Mouse (Mus musculus): ENCODE data around the gene Pknox2. TPM values are rescaled to one million over a fixed set of nuclear protein-coding genes. Genes with fewer than 3 reads are reported as not detected.

Gene Pknox2
- total RNA-seq, 2 experiments from 2014 or later: 5.2 to 5.8 TPM

DNA sequence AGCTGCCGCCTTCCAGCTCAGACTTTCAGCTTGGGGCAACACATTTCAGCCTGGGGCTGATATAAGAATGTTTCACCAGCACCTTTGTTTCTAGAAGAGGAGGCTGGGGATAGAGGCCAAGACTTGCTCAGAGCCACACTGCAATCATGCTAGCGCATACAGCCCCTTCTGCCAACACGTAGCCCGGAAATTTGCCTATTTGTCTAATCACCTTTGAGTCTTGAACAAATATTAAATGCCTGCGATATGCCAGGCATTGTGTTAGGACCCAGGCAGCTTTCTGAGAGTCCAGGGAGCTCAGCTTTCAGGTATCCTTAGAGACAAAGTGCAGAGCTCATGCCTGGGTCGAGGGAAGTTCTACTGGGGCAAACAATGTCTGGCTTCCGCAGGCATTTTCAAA is 130.0 kb downstream of the Pknox2 start:
- intact Hi-C loops (cut with DNase I): no loop called here
- DNase-seq: no peak

DNA sequence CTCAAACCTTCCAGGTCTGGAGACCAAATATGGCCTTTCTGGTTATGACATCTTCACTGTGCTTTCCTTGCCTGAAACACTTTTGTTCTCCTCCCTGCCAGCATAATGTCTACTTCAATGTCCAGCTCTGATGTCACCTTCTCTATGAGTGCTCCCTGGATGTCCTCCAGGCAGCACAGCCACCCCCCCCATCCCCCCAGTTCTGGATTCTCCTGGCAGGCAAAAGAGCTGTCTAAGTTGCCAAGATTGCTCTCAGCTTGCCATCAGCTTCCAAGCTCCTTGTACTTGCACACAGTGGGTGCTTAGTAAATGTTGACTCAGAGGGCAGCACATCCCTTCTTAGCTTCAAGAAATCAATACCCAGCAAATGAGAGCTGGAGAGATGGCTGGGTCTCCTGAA is 131.0 kb downstream of the Pknox2 start:
- DNase-seq: peak in 1 of 2 experiments; percentile 34
- intact Hi-C loops (cut with DNase I): no loop called here

DNA sequence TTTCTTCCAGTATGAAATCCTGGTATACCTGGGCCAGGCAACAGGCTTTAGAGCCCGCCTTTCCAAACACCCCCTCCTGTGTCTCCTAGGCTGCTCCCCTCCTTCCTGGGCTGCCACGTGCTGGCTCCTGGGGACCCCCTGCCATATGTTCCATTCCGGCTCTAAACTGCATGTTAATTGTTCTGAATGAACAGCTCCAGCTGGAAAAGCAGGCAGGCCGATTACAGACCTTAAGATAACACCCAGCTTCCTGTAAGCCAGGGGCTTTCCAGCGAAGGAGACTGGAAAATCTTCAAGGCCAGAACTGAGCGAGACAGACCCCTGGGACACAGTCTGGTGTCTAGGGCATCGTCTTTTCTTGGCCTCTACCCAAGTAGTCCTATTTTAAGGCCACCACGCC is 133.6 kb downstream of the Pknox2 start:
- intact Hi-C loops (cut with DNase I): no loop called here
- peak; percentile 41 to 44 for DNase-seq

GRCm38 (mm10) chr9:37008090-37008489 is 139.1 kb downstream of the Pknox2 start:
- intact Hi-C loops (cut with DNase I): no loop called here

GRCm38 (mm10) chr9:37004676-37005075 is 142.5 kb downstream of the Pknox2 start:
- no peak for DNase-seq
- intact Hi-C loops (cut with DNase I): no loop called here

More at GRCm38 (mm10) chr9:37008090-37008489, 139.1 kb downstream of the Pknox2 start:
- no peak for DNase-seq

DNA sequence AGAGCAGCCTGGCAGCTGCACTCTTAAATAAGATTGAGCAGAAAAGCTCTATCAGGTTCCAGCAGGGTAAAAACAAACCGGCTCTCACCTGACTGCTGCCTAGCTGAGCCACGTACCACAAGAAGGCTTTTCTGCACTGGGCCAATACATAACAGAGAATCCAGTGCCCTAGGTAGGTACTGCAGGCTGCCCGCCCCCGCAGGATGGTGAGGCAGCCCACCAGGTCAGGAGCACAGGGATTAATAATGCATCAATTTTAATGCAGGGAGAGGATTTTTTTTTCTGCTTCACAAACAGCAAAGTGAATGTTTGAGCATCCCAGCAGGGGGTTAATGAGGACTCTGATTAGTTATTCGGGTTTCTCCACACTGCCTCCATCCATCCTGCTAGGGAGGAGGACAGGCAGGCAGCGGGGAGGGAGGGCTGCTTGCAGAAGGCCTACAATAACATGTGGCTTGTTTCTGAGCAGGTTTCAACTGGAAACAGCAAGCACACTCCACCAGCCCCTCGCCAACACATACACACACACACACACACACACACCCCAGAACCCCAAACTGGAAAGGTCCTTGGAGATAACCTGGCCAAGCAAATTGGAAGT is 145.2 kb downstream of the Pknox2 start:
- no peak for DNase-seq
- intact Hi-C loops (cut with DNase I): no loop called here

- intact Hi-C loops (cut with DNase I): no loop called here
- DNase-seq: no peak
Observed at GRCm38 (mm10) chr9:36999393-36999792, 147.8 kb downstream of the Pknox2 start.

DNA sequence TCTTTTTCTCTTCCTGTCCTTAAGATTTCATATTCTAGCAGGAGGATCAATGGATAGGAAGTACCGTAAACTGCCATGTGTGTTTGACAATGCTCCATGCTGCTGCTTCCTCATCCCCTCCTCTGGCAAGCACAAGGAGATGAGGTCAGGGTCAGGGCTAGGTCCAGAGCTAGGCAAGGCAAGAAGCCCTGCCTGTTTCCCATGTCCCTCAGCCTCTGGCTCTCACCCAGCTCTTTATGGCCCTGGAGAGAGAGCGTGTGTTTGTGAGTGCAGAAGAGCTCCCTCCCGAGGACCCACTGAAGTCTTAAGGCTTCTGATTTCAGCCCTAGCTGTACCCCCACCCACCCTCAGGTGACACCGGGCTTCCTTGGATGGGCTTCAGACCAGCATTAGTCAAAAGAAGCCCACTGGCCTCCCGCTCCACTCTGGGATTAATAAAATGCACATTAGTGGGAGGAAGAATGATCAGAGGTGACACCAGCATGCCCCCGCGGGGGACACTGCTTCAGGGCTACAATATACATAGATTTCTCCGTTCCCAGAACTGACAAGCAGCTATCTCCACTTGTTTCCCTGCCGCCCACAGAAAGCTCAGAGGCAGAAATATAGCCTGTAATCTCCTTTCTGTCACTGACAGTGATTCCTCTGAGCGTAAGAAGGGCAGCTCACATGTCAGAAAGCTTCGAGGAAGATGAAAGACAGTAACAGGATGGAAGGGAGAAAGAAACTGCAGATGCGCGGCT is 156.4 kb downstream of the Pknox2 start:
- no peak for DNase-seq
- intact Hi-C loops (cut with DNase I): no loop called here

- intact Hi-C loops (cut with DNase I): no loop called here
- no peak for DNase-seq
Observed at GRCm38 (mm10) chr9:36989991-36990390, 157.2 kb downstream of the Pknox2 start.

DNA sequence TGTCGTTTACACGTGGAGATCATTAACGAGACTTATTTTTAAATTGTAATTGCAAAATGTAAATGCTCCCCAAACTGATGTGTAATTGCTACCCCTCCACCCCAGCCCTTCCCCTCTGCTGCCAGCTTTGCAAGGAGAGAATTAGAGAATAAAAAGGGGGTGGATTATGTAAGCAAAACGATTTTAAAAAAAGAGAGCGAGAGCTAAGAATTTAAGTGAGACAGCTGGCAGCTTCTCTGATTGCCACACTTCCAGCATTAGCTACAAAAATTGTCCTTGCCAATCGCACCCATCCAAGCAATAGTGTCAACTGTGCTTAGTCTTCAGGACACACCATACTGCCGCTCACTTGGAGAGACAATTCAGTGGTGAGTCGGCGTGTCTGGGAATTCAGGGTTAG is 162.0 kb downstream of the Pknox2 start:
- no peak for DNase-seq
- intact Hi-C loops (cut with DNase I): no loop called here

- intact Hi-C loops (cut with DNase I): no loop called here
- no peak for DNase-seq
Observed at GRCm38 (mm10) chr9:36976596-36977362, 170.4 kb downstream of the Pknox2 start.

DNA sequence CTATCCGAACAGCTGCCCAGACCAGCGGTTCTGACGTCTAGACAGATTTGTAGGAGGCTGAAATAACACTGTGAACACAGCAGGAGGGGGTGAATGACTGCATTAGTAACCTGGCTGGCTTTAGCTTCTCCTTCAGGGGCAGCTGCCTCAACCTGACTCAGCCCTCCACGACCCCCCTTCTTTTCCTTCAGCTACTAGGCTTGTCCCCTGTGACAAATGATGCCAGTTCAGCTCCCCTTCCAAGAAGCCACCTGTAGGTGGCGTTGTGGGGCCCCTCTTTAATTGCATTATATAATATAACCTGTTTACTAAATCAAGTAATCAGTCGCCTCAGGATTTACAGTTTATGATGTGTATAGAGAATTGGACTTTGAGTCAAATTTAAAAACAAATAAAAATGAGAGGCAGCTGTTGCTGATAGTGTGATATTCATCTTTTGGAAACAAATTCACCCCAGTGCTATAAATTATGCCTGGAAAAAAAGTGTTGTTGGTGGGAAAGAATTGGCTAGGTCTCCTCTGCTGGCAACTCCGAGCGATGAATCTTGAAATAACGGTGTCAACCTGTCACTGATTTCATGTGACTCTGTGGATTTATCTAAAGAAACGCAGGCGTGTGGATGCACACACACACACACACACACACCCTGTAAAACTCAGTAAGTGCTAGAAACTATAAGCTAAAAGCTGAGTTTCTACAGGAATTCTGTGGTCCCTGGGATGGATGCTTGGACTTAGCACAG is 173.6 kb downstream of the Pknox2 start:
- DNase-seq: peak in 1 of 2 experiments; percentile 42
- intact Hi-C loops (cut with DNase I): loop anchor here (5.0 kb wide), 1 partner anchor 354 kb away; no protein-coding TSS in a partner anchor

DNA sequence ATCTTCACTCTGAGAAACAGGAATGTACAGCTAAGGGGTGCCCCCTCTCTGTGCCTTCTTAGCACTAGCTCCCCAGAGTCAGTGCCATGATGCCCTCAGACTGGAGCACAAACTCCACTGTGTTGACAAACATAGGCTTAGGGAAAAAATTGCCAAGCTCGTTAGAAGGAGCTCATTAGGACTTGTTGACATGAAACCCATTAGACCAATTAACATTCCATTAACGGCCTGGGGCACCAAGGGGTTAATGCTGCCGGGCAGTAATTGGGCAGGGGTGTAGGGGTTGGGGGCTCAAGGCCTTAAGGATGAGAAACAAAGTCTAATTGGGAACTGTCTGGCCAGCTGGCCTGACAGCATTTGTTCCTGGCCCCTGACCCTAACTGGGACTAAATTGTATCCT is 175.1 kb downstream of the Pknox2 start:
- intact Hi-C loops (cut with DNase I): loop anchor here (5.0 kb wide), 1 partner anchor 355 kb away; no protein-coding TSS in a partner anchor
- no peak for DNase-seq

- intact Hi-C loops (cut with DNase I): loop anchor here (2.0 to 5.0 kb wide), 2 partner anchors 144 to 356 kb away; no protein-coding TSS in a partner anchor
- DNase-seq: no peak
Observed at GRCm38 (mm10) chr9:36971066-36971465, 176.1 kb downstream of the Pknox2 start.

DNA sequence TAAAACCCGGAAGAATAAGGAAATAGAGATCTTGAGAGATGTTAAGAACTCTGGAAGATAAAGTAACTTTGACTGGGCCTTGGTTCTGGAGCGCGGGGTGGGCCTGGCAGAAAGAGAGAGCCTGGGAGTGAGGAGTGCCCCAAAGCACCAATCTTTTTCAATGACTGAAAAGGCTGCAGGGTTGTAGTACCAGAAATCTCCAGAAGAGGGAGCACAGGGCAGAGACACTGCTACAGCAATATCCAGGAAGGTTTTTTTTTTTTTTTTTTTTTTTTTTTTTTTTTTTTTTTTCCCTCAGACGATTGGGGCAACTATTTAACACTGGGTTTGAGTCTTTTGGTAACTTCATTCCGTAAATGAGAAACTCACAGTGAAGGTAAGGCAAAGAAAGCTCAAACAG is 176.6 kb downstream of the Pknox2 start:
- intact Hi-C loops (cut with DNase I): loop anchor here (1.0 to 5.0 kb wide), 3 partner anchors 144 to 357 kb away; partner anchors contain the start of gene Pknox2
- DNase-seq: peak; percentile 89 to 94

GRCm38 (mm10) chr9:36969131-36969530 is 178.1 kb downstream of the Pknox2 start:
- intact Hi-C loops (cut with DNase I): loop anchor here (2.0 kb wide), 2 partner anchors 74 to 262 kb away; no protein-coding TSS in a partner anchor
- no peak for DNase-seq

DNA sequence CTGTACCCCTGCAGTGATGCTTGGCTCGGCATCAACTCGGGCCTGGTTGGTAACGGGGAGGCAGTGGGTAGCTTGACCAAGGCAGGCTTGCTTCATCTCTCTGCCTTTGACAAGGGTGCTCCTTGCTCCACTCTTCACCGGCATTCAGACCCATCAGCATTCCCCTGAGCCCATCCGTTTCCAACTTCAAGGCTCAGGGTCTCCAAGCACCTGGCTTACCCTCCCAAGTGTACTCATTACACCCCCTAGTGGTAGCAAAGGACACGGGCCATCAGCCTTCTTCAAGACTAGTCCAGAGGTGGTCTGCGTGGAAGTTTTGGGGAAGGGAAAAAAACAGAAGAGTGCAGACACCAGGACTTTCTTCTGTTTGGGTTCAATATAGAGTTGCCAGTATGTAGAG is 178.5 kb downstream of the Pknox2 start:
- peak; percentile 43 to 62 for DNase-seq
- intact Hi-C loops (cut with DNase I): loop anchor here (1.0 to 2.0 kb wide), 3 partner anchors 52 to 262 kb away; no protein-coding TSS in a partner anchor

DNA sequence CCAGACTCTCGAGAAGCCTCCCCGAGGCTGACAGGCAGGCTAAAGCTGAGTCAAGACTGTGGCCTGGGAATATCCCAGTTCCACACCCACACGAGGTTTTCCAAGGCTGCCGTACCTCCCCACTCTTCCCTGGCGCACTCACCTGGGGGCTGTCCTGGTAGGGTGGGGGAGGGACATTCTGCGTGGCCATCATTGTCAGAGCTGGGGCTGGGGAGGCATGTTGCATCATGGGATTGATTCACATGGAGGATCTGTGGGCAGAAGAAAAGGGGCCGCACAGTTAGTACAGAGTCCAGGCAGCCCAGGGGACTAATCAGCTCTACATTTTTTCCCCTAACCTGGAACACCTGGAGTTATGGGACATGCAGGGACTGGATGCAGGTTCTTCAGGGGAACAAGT is 179.0 kb downstream of the Pknox2 start:
- intact Hi-C loops (cut with DNase I): loop anchor here (1.0 to 2.0 kb wide), 3 partner anchors 52 to 263 kb away; no protein-coding TSS in a partner anchor
- no peak for DNase-seq

- DNase-seq: peak; percentile 32 to 64
- intact Hi-C loops (cut with DNase I): loop anchor here (2.0 kb wide), 1 partner anchor 19 kb away; no protein-coding TSS in a partner anchor
Observed at GRCm38 (mm10) chr9:36965720-36966119, 181.5 kb downstream of the Pknox2 start.

GRCm38 (mm10) chr9:36964230-36964629 is 183.0 kb downstream of the Pknox2 start:
- intact Hi-C loops (cut with DNase I): loop anchor here (2.0 kb wide), 1 partner anchor 17 kb away; no protein-coding TSS in a partner anchor

More at GRCm38 (mm10) chr9:36964230-36964629, 183.0 kb downstream of the Pknox2 start:
- no peak for DNase-seq

Data from heart, postnatal 10 days (tissue).